Mouse (Mus musculus) frontal cortex, adult 2 months (tissue): Measurements from ENCODE around the gene Bpifc. TPM values are rescaled to one million over a fixed set of nuclear protein-coding genes. Genes with fewer than 3 reads are reported as not detected.
A peak's percentile ranks its signal among the peaks of the same experiment; 100 is the strongest.

Experiments used
- DNase-seq, 2 experiments: peaks; one replicate each; pipeline ENCODE4 v3.0.0; 2022; ENCODE audit warnings: low spot score in 1 of 2; ENCODE audit errors: extremely low spot score in 1 of 2
- polyA plus RNA-seq: library from polyadenylated mRNA; depleted of rRNA; stranded (reverse); fragments of >200 nt; gene quantifications from 2 replicates; pipeline ENCODE4 v1.2.3, GENCODE M21; 2012

Bpifc gene
- polyA plus RNA-seq, 1 experiment = 0.12 TPM

GRCm38 (mm10) chr10:86018813-86019212 is 7.1 kb upstream of the Bpifc start:
- no peak for DNase-seq

- no peak for DNase-seq
Measured at GRCm38 (mm10) chr10:86017781-86018180, 6.1 kb upstream of the Bpifc start.

GRCm38 (mm10) chr10:86011172-86011571 is 523 bp downstream of the Bpifc start:
- no peak for DNase-seq

GRCm38 (mm10) chr10:86010636-86011035 is 1.1 kb downstream of the Bpifc start:
- DNase-seq = no peak

- no peak for DNase-seq
Measured at GRCm38 (mm10) chr10:86009688-86010087, 2.0 kb downstream of the Bpifc start.

- DNase-seq = no peak
Measured at GRCm38 (mm10) chr10:86006455-86006854, 5.2 kb downstream of the Bpifc start.

GRCm38 (mm10) chr10:86000447-86000846 is 11.2 kb downstream of the Bpifc start:
- no peak for DNase-seq

GRCm38 (mm10) chr10:85994543-85995104 is 17.1 kb downstream of the Bpifc start:
- DNase-seq = no peak

- no peak for DNase-seq
Measured at GRCm38 (mm10) chr10:85993836-85994235, 17.9 kb downstream of the Bpifc start.

GRCm38 (mm10) chr10:85992412-85992811 is 19.3 kb downstream of the Bpifc start:
- no peak for DNase-seq

- DNase-seq = no peak
Measured at GRCm38 (mm10) chr10:85989412-85990115, 22.1 kb downstream of the Bpifc start.

GRCm38 (mm10) chr10:85972915-85973314 is 38.8 kb downstream of the Bpifc start:
- DNase-seq = peak in 1 of 2 experiments; percentile 33

- DNase-seq = no peak
Measured at GRCm38 (mm10) chr10:85971826-85972225, 39.9 kb downstream of the Bpifc start.

- no peak for DNase-seq
Measured at GRCm38 (mm10) chr10:85969894-85970620, 41.6 kb downstream of the Bpifc start.

- DNase-seq = no peak
Measured at GRCm38 (mm10) chr10:85968731-85969130, 43.0 kb downstream of the Bpifc start.

GRCm38 (mm10) chr10:85968157-85968634 is 43.5 kb downstream of the Bpifc start:
- DNase-seq = peak; percentile 44 to 95

GRCm38 (mm10) chr10:85967411-85968156 is 44.1 kb downstream of the Bpifc start:
- no peak for DNase-seq

GRCm38 (mm10) chr10:85966476-85966875 is 45.2 kb downstream of the Bpifc start:
- no peak for DNase-seq

- DNase-seq = no peak
Measured at GRCm38 (mm10) chr10:85964316-85964715, 47.4 kb downstream of the Bpifc start.

GRCm38 (mm10) chr10:85962897-85963296 is 48.8 kb downstream of the Bpifc start:
- DNase-seq = no peak

- DNase-seq = peak; percentile 88 to 99
Measured at GRCm38 (mm10) chr10:85957464-85957950, 54.2 kb downstream of the Bpifc start, which contains the start of gene Rtcb. Gene Rtcb, minus strand, starts transcription at chr10:85957823.
